Mouse (Mus musculus): ENCODE measurements around the gene Scfd2. TPM values are rescaled to one million over a fixed set of nuclear protein-coding genes. Genes with fewer than 3 reads are reported as not detected.
A peak's percentile ranks its signal among the peaks of the same experiment; 100 is the strongest.

Gene Scfd2
- polyA plus RNA-seq, 1 experiment from 2014 or later: 15.2 TPM

- H3K27me3 ChIP-seq (ENCODE audit: control insufficient read depth, insufficient read depth, low read length): no peaks in the 10 kb centered on the region
- DNase-seq (ENCODE audit: low spot score) (peak; percentile 42), ATAC-seq (ENCODE audit: low FRiP score, low TSS enrichment) (no peak)
- no peak overlapping the region for H3K4me2 ChIP-seq (replicated peaks; ENCODE audit: low read depth)
- no peak overlapping the region for H3K9ac ChIP-seq (ENCODE audit: low read length)
- TF ChIP-seq CTCF (IDR thresholded peaks at IDR 0.05; ENCODE audit: low read depth): no peak
- TF ChIP-seq EP300 (optimal IDR thresholded peaks at IDR 0.05): no peak
- H3K27ac ChIP-seq (replicated peaks): no peak overlapping the region
- no peaks in the 10 kb centered on the region for H3K9me3 ChIP-seq (ENCODE audit: control insufficient read depth, low read length)
- H3K4me1 ChIP-seq (replicated peaks; ENCODE audit: control insufficient read depth, insufficient read depth): peaks cover 10% of the 10 kb centered on the region
- no peaks in the 10 kb centered on the region for H3K36me3 ChIP-seq (ENCODE audit: control insufficient read depth, insufficient read depth, low read length)
- 78% methylated on average over 6 of the region's 6 CpGs for WGBS
- H3K4me3 ChIP-seq (ENCODE audit: low read depth, low read length): no peak overlapping the region
These were observed 368.4 kb downstream of the Scfd2 start for GRCm38 (mm10) chr5:74163141-74163540.

- H3K27ac ChIP-seq (replicated peaks): peak overlapping the region; percentile 82
- no peaks in the 10 kb centered on the region for H3K9me3 ChIP-seq (ENCODE audit: control insufficient read depth, low read length)
- peak overlapping the region; percentile 42 for H3K4me2 ChIP-seq (replicated peaks; ENCODE audit: low read depth)
- WGBS: 48% methylated on average over 3 of the region's 3 CpGs
- peaks cover 10% of the 10 kb centered on the region for H3K4me1 ChIP-seq (replicated peaks; ENCODE audit: control insufficient read depth, insufficient read depth)
- H3K36me3 ChIP-seq (ENCODE audit: control insufficient read depth, insufficient read depth, low read length): no peaks in the 10 kb centered on the region
- TF ChIP-seq EP300 (optimal IDR thresholded peaks at IDR 0.05) (no peak), CTCF (IDR thresholded peaks at IDR 0.05; ENCODE audit: low read depth) (no peak)
- H3K9ac ChIP-seq (ENCODE audit: low read length): no peak overlapping the region
- no peak for ATAC-seq (ENCODE audit: low FRiP score, low TSS enrichment)
- H3K4me3 ChIP-seq (ENCODE audit: low read depth, low read length): no peak overlapping the region
- H3K27me3 ChIP-seq (ENCODE audit: control insufficient read depth, insufficient read depth, low read length): no peaks in the 10 kb centered on the region
- no peak for DNase-seq (ENCODE audit: low spot score)
These were observed 369.5 kb downstream of the Scfd2 start for GRCm38 (mm10) chr5:74162013-74162412.

- H3K9ac ChIP-seq (ENCODE audit: low read length): no peak overlapping the region
These were observed 370.1 kb downstream of the Scfd2 start for GRCm38 (mm10) chr5:74161297-74161926.

GRCm38 (mm10) chr5:74160349-74160748 is 371.2 kb downstream of the Scfd2 start:
- H3K9ac ChIP-seq (ENCODE audit: low read length): no peak overlapping the region
- ATAC-seq (ENCODE audit: low FRiP score, low TSS enrichment): no peak
- no peak overlapping the region for H3K4me2 ChIP-seq (replicated peaks; ENCODE audit: low read depth)
- no peaks in the 10 kb centered on the region for H3K9me3 ChIP-seq (ENCODE audit: control insufficient read depth, low read length)
- no peak overlapping the region for H3K4me3 ChIP-seq (ENCODE audit: low read depth, low read length)
- H3K27me3 ChIP-seq (ENCODE audit: control insufficient read depth, insufficient read depth, low read length): no peaks in the 10 kb centered on the region
- peak overlapping the region; percentile 82 for H3K27ac ChIP-seq (replicated peaks)
- 43% methylated on average over 4 of the region's 4 CpGs for WGBS
- H3K36me3 ChIP-seq (ENCODE audit: control insufficient read depth, insufficient read depth, low read length): no peaks in the 10 kb centered on the region
- peaks cover 10% of the 10 kb centered on the region for H3K4me1 ChIP-seq (replicated peaks; ENCODE audit: control insufficient read depth, insufficient read depth)
- DNase-seq (ENCODE audit: low spot score): no peak
- TF ChIP-seq CTCF (IDR thresholded peaks at IDR 0.05; ENCODE audit: low read depth) (no peak), EP300 (optimal IDR thresholded peaks at IDR 0.05) (no peak)

More at GRCm38 (mm10) chr5:74161297-74161926, 370.1 kb downstream of the Scfd2 start:
- Histone ChIP-seq H3K4me3 (ENCODE audit: low read depth, low read length) (no peak overlapping the region), H3K27me3 (ENCODE audit: control insufficient read depth, insufficient read depth, low read length) (no peaks in the 10 kb centered on the region), H3K36me3 (ENCODE audit: control insufficient read depth, insufficient read depth, low read length) (no peaks in the 10 kb centered on the region), H3K4me1 (replicated peaks; ENCODE audit: control insufficient read depth, insufficient read depth) (peaks cover 10% of the 10 kb centered on the region), H3K4me2 (replicated peaks; ENCODE audit: low read depth) (peak overlapping the region; percentile 42), H3K9me3 (ENCODE audit: control insufficient read depth, low read length) (no peaks in the 10 kb centered on the region), H3K27ac (replicated peaks) (peak overlapping the region; percentile 82)
- peak; percentile 71 for DNase-seq (ENCODE audit: low spot score)
- peak; percentile 79 for ATAC-seq (ENCODE audit: low FRiP score, low TSS enrichment)
- 5% methylated on average over 15 of the region's 15 CpGs for WGBS
- TF ChIP-seq CTCF (IDR thresholded peaks at IDR 0.05; ENCODE audit: low read depth) (no peak), EP300 (optimal IDR thresholded peaks at IDR 0.05) (no peak)

- WGBS: 32% methylated on average over 7 of the region's 7 CpGs
- peak; percentile 42 for DNase-seq (ENCODE audit: low spot score)
- no peaks in the 10 kb centered on the region for H3K9me3 ChIP-seq (ENCODE audit: control insufficient read depth, low read length)
- no peaks in the 10 kb centered on the region for H3K27me3 ChIP-seq (ENCODE audit: control insufficient read depth, insufficient read depth, low read length)
- H3K4me3 ChIP-seq (ENCODE audit: low read depth, low read length): no peak overlapping the region
- H3K4me2 ChIP-seq (replicated peaks; ENCODE audit: low read depth): no peak overlapping the region
- TF ChIP-seq CTCF (IDR thresholded peaks at IDR 0.05; ENCODE audit: low read depth) (no peak), EP300 (optimal IDR thresholded peaks at IDR 0.05) (no peak)
- no peak overlapping the region for H3K9ac ChIP-seq (ENCODE audit: low read length)
- H3K4me1 ChIP-seq (replicated peaks; ENCODE audit: control insufficient read depth, insufficient read depth): peaks cover 10% of the 10 kb centered on the region
- no peaks in the 10 kb centered on the region for H3K36me3 ChIP-seq (ENCODE audit: control insufficient read depth, insufficient read depth, low read length)
- peak; percentile 81 for ATAC-seq (ENCODE audit: low FRiP score, low TSS enrichment)
- no peak overlapping the region for H3K27ac ChIP-seq (replicated peaks)
These were observed 371.7 kb downstream of the Scfd2 start for GRCm38 (mm10) chr5:74159906-74160305.

- TF ChIP-seq CTCF (IDR thresholded peaks at IDR 0.05; ENCODE audit: low read depth) (no peak), EP300 (optimal IDR thresholded peaks at IDR 0.05) (no peak)
- no peaks in the 10 kb centered on the region for H3K36me3 ChIP-seq (ENCODE audit: control insufficient read depth, insufficient read depth, low read length)
- no peak overlapping the region for H3K27ac ChIP-seq (replicated peaks)
- H3K4me1 ChIP-seq (replicated peaks; ENCODE audit: control insufficient read depth, insufficient read depth): peaks cover 10% of the 10 kb centered on the region
- H3K9ac ChIP-seq (ENCODE audit: low read length): no peak overlapping the region
- H3K27me3 ChIP-seq (ENCODE audit: control insufficient read depth, insufficient read depth, low read length): no peaks in the 10 kb centered on the region
- ATAC-seq (ENCODE audit: low FRiP score, low TSS enrichment): no peak
- no peak overlapping the region for H3K4me2 ChIP-seq (replicated peaks; ENCODE audit: low read depth)
- 70% methylated on average over 6 of the region's 6 CpGs for WGBS
- DNase-seq (ENCODE audit: low spot score): no peak
- no peak overlapping the region for H3K4me3 ChIP-seq (ENCODE audit: low read depth, low read length)
- no peaks in the 10 kb centered on the region for H3K9me3 ChIP-seq (ENCODE audit: control insufficient read depth, low read length)
These were observed 372.5 kb downstream of the Scfd2 start for GRCm38 (mm10) chr5:74158929-74159632.

Data from stomach, postnatal 0 days (tissue).